Mouse (Mus musculus) midbrain, embryonic 10.5 days (tissue): Measurements from ENCODE around the gene Mtus2. TPM values are rescaled to one million over a fixed set of nuclear protein-coding genes. Genes with fewer than 3 reads are reported as not detected.

Experiments used
- DNase-seq: peaks from one replicate; pipeline ENCODE4 v3.0.0-alpha.2; 2017; ENCODE audit warnings: low spot score
- H3K27ac ChIP-seq: fragments of 300-500 bp; sonication (generic); replicated peaks from 2 replicates; pipeline ENCODE4 v1.5.1; 2016; ENCODE audit warnings: mild to moderate bottlenecking
- H3K27me3 ChIP-seq: fragments of 300-500 bp; sonication (generic); 2 replicates; pipeline ENCODE4 v1.6.1; 2016; ENCODE audit warnings: low read depth, mild to moderate bottlenecking; ENCODE audit not compliant: poor library complexity, severe bottlenecking
- H3K36me3 ChIP-seq: fragments of 300-500 bp; sonication (generic); 2 replicates; pipeline ENCODE4 v1.6.1; 2016; ENCODE audit warnings: mild to moderate bottlenecking, moderate library complexity
- H3K4me1 ChIP-seq: fragments of 300-500 bp; sonication (generic); 2 replicates; pipeline ENCODE4 v1.6.1; 2016
- H3K4me3 ChIP-seq: fragments of 300-500 bp; sonication (generic); 2 replicates; pipeline ENCODE4 v1.5.1; 2016; ENCODE audit warnings: mild to moderate bottlenecking, moderate library complexity
- H3K9me3 ChIP-seq: fragments of 300-500 bp; sonication (generic); replicated peaks from 2 replicates; pipeline ENCODE4 v1.6.1; 2016; ENCODE audit warnings: mild to moderate bottlenecking
- WGBS: fragments of 180-500 bp; shearing (Covaris S2); methylation state at CpG from one replicate; pipeline ENCODE4 v1.1.7; 2016; 5-methylcytosine and 5-hydroxymethylcytosine counted together
- polyA plus RNA-seq: library from polyadenylated mRNA; unstranded; fragments of >200 nt; fragmentation: Nextera tagmentation; extraction: Ambion mirVana; gene quantifications from 2 replicates; pipeline ENCODE4 v1.2.1, GENCODE M21; 2016

Mtus2 gene
- polyA plus RNA-seq, 1 experiment from 2014 or later = 5.1 TPM

GRCm38 (mm10) chr5:148361759-148362010 lies 404.6 kb downstream of the Mtus2 start:
- no peak overlapping the region for H3K27ac ChIP-seq
- peaks cover 35% of the 10 kb centered on the region for H3K36me3 ChIP-seq
- no peaks in the 10 kb centered on the region for H3K27me3 ChIP-seq
- 71% methylated on average over 3 of the region's 3 CpGs for WGBS
- no peak for DNase-seq
- no peaks in the 10 kb centered on the region for H3K9me3 ChIP-seq
- H3K4me3 ChIP-seq = no peak overlapping the region
- H3K4me1 ChIP-seq = peaks cover 14% of the 10 kb centered on the region

- DNase-seq = no peak
- Histone ChIP-seq H3K4me3 (no peak overlapping the region), H3K27me3 (no peaks in the 10 kb centered on the region), H3K9me3 (no peaks in the 10 kb centered on the region), H3K27ac (no peak overlapping the region), H3K4me1 (peaks cover 14% of the 10 kb centered on the region), H3K36me3 (peaks cover 32% of the 10 kb centered on the region)
- WGBS = 92% methylated on average over 7 of the region's 7 CpGs
Observed at GRCm38 (mm10) chr5:148362296-148362695, 405.2 kb downstream of the Mtus2 start.

- H3K27ac ChIP-seq = 0 out of 2 replicates have a peak overlapping the region, but pooled peaks have one; percentile 17
- H3K27me3 ChIP-seq = no peaks in the 10 kb centered on the region
- H3K4me1 ChIP-seq = peaks cover 14% of the 10 kb centered on the region
- no peak for DNase-seq
- 90% methylated on average over 22 of the region's 22 CpGs for WGBS
- H3K4me3 ChIP-seq = no peak overlapping the region
- no peaks in the 10 kb centered on the region for H3K9me3 ChIP-seq
- peaks cover 29% of the 10 kb centered on the region for H3K36me3 ChIP-seq
Observed at GRCm38 (mm10) chr5:148363441-148364113, 406.5 kb downstream of the Mtus2 start.

Other genes with a start within 250 kb of the Mtus2 start
- gene Flt1, start 231.3 kb upstream of the Mtus2 start, polyA plus RNA-seq = 10.5 and 11.1 TPM in 2 replicates
- 505 and 557 TPM in 2 replicates for gene Pomp, start 96.9 kb upstream of the Mtus2 start, polyA plus RNA-seq
- 3.0 and 4.5 TPM in 2 replicates for gene Slc46a3, start 62.5 kb upstream of the Mtus2 start, polyA plus RNA-seq